Mouse (Mus musculus) embryonic facial prominence, embryonic 12.5 days (tissue): ENCODE results near the gene A1cf. TPM values are rescaled to one million over a fixed set of nuclear protein-coding genes. Genes with fewer than 3 reads are reported as not detected.

Experiments
- ATAC-seq: fragments of 200-750 bp; cut with Nextera tagmentation; 2 replicates; pipeline ENCODE4 v1.8.0; 2017; ENCODE audit not compliant: insufficient number of reproducible peaks, insufficient read depth, low FRiP score, low TSS enrichment
- H3K27ac ChIP-seq: fragments of 300-500 bp; sonication (generic); 2 replicates; pipeline ENCODE4 v1.5.1; 2016; ENCODE audit warnings: mild to moderate bottlenecking
- H3K27me3 ChIP-seq: fragments of 300-500 bp; sonication (generic); 2 replicates; pipeline ENCODE4 v1.6.1; 2016; ENCODE audit warnings: mild to moderate bottlenecking, moderate library complexity
- H3K36me3 ChIP-seq: fragments of 300-500 bp; sonication (generic); 2 replicates; pipeline ENCODE4 v1.6.1; 2016; ENCODE audit warnings: mild to moderate bottlenecking
- H3K4me1 ChIP-seq: fragments of 300-500 bp; sonication (generic); 2 replicates; pipeline ENCODE4 v1.6.1; 2016
- H3K4me2 ChIP-seq: fragments of 300-500 bp; sonication (generic); replicated peaks from 2 replicates; pipeline ENCODE4 v1.6.1; 2016; ENCODE audit warnings: mild to moderate bottlenecking, moderate library complexity
- H3K4me3 ChIP-seq: fragments of 300-500 bp; sonication (generic); 2 replicates; pipeline ENCODE4 v1.5.1; 2016; ENCODE audit warnings: mild to moderate bottlenecking
- H3K9ac ChIP-seq: fragments of 300-500 bp; sonication (generic); 2 replicates; pipeline ENCODE4 v1.6.1; 2016; ENCODE audit warnings: mild to moderate bottlenecking, moderate library complexity
- H3K9me3 ChIP-seq: fragments of 300-500 bp; sonication (generic); 2 replicates; pipeline ENCODE4 v1.6.1; 2016; ENCODE audit warnings: mild to moderate bottlenecking, moderate library complexity
- WGBS: fragments of 180-500 bp; shearing (Covaris S2); methylation state at CpG from one replicate; pipeline ENCODE4 v1.1.7; 2016; 5-methylcytosine and 5-hydroxymethylcytosine counted together
- polyA plus RNA-seq: library from polyadenylated mRNA; unstranded; fragments of >200 nt; fragmentation: Nextera tagmentation; extraction: Ambion mirVana; gene quantifications from 2 replicates; pipeline ENCODE4 v1.2.1, GENCODE M21; 2016

A1cf gene
- polyA plus RNA-seq, 1 experiment from 2014 or later, result not detected

DNA sequence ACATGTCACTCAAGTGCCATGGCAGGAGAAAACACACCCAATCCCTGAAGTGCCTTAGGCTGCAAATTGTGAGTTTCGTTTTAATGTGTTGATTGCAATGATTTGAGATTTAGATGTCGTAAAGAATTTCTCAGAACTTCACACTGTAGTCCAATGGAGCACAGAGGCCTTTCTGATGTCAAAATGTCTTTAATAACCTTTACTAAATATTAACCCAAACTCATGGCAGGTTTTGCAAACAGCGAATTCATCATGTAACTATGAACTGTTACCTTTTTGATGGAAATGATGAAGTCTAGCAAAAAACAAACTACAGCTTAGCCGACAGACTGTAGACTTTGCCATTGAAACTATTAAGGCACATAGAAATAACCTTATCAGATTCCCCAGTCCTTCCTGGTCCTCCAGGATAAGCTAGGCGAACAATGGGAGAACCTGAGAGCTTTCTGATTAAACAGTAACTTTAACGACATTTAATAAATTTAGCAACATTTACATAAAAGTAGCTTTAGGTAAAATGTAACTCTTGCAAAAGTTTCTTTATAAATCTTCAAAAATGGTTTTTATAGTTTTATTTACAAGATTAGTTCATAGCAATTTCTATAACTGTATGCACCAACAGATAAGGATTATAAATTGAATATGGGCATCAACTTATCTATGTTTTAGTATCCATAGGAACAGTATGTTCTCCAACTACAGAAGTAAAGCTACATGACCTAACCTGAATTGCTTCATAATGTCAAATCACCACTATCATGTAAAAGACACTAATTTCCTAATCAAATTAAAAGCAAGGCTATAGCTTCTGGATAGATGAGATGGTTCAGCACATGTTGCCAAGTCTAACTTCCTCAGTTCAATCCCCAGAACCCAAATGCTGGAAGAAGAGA, 22.7 kb downstream of the A1cf start:
- no peaks in the 10 kb centered on the region for H3K36me3 ChIP-seq
- 85% methylated on average over 6 of the region's 6 CpGs for WGBS
- ATAC-seq, result no peak
- H3K9me3 ChIP-seq, result no peaks in the 10 kb centered on the region
- no peaks in the 10 kb centered on the region for H3K27me3 ChIP-seq
- H3K4me2 ChIP-seq, result no peak overlapping the region
- H3K27ac ChIP-seq, result no peak overlapping the region
- no peak overlapping the region for H3K4me3 ChIP-seq
- H3K9ac ChIP-seq, result no peak overlapping the region
- H3K4me1 ChIP-seq, result no peaks in the 10 kb centered on the region

DNA sequence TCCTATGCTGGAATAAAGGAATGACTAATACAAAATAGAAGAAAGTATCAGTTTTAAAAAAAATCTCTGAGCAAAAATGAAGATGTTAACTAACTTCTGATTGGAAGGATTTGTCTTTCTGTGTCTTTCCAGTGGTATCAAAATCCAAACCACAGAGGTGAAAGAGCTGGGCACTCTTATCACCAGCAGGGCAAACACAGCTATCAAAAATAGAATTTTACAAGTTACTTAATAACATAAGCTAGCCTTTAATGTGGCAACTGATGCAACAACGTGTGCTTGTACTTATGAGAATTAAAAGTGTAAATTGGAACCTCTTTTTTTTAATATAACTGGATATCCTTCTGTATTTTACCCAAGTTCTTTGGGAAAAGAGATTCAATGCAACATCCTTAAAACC, 27.4 kb downstream of the A1cf start:
- 64% methylated on average over 1 of the region's 1 CpGs for WGBS
- Histone ChIP-seq H3K4me3 (no peak overlapping the region), H3K9ac (no peak overlapping the region), H3K4me2 (no peak overlapping the region), H3K27ac (no peak overlapping the region), H3K9me3 (no peaks in the 10 kb centered on the region), H3K36me3 (no peaks in the 10 kb centered on the region), H3K27me3 (no peaks in the 10 kb centered on the region), H3K4me1 (no peaks in the 10 kb centered on the region)
- ATAC-seq, result no peak

DNA sequence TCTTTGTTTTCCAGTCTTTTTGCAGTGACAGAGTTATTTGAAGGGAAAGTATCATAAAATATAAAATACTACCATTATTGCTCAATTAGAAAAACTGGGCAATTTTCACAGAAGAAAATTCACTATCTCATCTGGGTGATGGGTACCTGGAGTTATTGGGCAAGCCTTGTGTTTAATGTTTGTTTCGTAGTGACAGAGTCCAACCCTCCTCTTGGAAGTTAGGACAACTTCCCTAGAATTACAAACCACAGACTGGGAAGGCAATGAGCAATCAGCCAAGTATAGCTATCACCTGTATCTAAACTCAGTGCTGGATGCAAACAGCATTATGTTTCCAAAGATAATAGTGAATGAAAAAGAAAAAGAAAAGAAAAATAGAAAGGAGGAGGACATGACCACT, 28.1 kb downstream of the A1cf start:
- no peak overlapping the region for H3K9ac ChIP-seq
- ATAC-seq, result no peak
- H3K27ac ChIP-seq, result no peak overlapping the region
- H3K36me3 ChIP-seq, result no peaks in the 10 kb centered on the region
- H3K9me3 ChIP-seq, result no peaks in the 10 kb centered on the region
- no peak overlapping the region for H3K4me2 ChIP-seq
- H3K4me3 ChIP-seq, result no peak overlapping the region
- whole genome bisulfite sequencing, result 77% methylated on average over 1 of the region's 1 CpGs
- H3K27me3 ChIP-seq, result no peaks in the 10 kb centered on the region
- no peaks in the 10 kb centered on the region for H3K4me1 ChIP-seq

DNA sequence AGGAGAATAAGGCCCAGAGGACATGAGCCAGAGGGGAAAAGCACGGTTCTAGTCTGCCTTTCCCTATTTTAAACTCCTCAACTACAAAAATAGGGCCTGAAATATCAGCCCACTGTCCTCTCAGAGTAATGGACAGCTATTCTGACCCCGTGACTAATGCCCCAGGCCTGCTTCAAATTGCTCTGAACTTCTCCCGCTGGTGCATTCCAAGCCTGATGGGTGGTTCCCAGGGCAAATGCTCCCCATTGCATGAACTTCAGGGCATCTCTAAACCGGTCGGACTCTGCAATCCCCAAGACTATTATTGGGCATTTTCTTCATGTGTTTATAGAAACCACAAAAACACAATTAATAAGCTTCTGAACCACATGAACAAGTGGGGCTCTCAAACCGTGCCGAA, 37.1 kb downstream of the A1cf start:
- 48% methylated on average over 7 of the region's 7 CpGs for WGBS
- no peak for ATAC-seq
- H3K36me3 ChIP-seq, result no peaks in the 10 kb centered on the region
- no peaks in the 10 kb centered on the region; the same call in 1 of the 2 replicates for H3K4me1 ChIP-seq
- H3K4me2 ChIP-seq, result no peak overlapping the region
- H3K9ac ChIP-seq, result no peak overlapping the region
- H3K27me3 ChIP-seq, result no peaks in the 10 kb centered on the region
- H3K4me3 ChIP-seq, result no peak overlapping the region
- H3K9me3 ChIP-seq, result no peaks in the 10 kb centered on the region
- H3K27ac ChIP-seq, result no peak overlapping the region

DNA sequence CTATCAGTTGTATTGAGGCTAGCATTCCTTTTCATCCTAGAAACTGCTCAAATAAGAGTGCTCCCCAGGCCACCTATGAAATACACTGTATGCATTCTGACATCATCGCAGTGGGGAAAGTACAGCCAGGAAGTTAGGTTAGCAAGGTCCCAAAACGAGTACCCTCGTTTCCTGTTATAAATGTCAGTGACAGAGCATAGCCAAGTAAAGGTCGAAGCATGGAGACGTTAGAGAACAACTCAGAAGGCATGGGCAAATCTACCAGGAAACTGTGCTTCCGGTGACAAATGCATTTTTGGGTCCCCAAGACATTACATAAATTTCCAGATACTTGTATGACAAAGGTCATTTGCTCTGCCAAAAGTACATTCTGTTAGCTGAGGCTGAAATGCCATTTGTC, 41.9 kb downstream of the A1cf start:
- WGBS, result 63% methylated on average over 6 of the region's 6 CpGs
- Histone ChIP-seq H3K4me2 (no peak overlapping the region), H3K9ac (no peak overlapping the region), H3K4me3 (no peak overlapping the region), H3K9me3 (no peaks in the 10 kb centered on the region), H3K27me3 (no peaks in the 10 kb centered on the region), H3K36me3 (no peaks in the 10 kb centered on the region), H3K27ac (no peak overlapping the region), H3K4me1 (no peaks in the 10 kb centered on the region; the same call in 1 of the 2 replicates)
- no peak for ATAC-seq

DNA sequence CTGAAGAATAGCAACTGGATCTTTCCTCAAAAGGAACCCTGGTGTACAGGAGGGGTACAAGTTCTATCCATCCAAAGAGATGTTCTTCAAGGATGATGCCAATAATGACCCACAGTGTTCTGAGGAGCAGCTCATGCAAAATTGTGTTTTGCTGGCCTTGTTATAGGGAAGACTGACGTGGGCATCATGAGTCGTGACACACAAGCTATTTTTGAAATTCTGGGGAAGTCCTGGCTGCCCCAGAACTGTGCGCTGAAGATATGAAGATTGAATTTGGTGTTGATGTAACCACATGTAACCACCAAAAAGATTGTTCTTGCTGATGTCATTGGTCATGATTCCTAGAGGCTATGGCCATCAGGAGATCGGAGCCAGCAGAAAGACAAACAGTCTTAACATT, 45.4 kb downstream of the A1cf start:
- H3K4me2 ChIP-seq, result no peak overlapping the region
- no peak overlapping the region for H3K4me3 ChIP-seq
- 91% methylated on average over 4 of the region's 4 CpGs for WGBS
- H3K4me1 ChIP-seq, result no peaks in the 10 kb centered on the region
- H3K36me3 ChIP-seq, result no peaks in the 10 kb centered on the region
- H3K9ac ChIP-seq, result no peak overlapping the region
- no peaks in the 10 kb centered on the region for H3K27me3 ChIP-seq
- no peak overlapping the region for H3K27ac ChIP-seq
- ATAC-seq, result no peak
- no peaks in the 10 kb centered on the region for H3K9me3 ChIP-seq

DNA sequence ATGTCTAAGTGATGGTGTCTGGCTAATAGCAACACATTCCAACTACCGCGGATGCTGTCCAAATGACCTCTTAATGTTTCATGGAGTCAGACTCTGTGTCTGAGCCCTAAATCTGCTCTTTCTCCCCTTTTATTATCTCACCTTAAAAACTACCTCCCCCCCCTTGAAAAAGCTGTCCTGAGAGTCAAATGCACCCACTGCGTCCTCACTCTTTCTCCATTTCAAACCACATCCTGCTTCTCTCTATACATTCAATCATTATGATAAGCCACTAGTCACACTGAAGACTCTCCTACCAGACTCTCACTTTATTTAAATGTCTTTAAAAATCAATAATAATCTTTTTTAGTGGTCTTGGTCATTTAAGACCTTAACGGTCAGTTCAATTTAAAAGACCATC, 51.8 kb downstream of the A1cf start:
- ATAC-seq, result no peak
- no peak overlapping the region for H3K4me2 ChIP-seq
- WGBS, result 95% methylated on average over 4 of the region's 4 CpGs

DNA sequence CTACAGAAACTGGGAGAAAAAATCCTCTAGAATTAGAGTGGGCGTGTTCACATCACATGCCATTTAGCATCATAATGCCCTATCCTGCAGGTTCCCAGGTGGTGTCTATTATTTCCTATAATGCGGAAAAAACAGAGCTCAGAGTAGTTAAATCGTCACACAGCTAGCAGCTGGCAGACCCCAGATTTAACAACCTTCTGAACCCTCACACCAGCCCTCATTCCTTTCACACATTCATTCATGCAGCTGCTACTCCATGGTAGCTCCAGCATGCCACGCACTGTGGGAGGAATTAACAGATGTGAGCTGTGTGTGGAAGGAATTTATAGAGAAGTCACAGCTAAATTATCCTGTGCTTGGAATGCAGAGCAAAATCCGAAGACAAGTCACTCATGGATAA, 53.3 kb downstream of the A1cf start:
- H3K4me1 ChIP-seq, result no peaks in the 10 kb centered on the region
- H3K36me3 ChIP-seq, result no peaks in the 10 kb centered on the region
- ATAC-seq, result no peak
- 59% methylated on average over 5 of the region's 5 CpGs for WGBS
- no peak overlapping the region for H3K4me3 ChIP-seq
- no peaks in the 10 kb centered on the region for H3K9me3 ChIP-seq
- no peaks in the 10 kb centered on the region for H3K27me3 ChIP-seq
- no peak overlapping the region for H3K9ac ChIP-seq
- no peak overlapping the region for H3K27ac ChIP-seq
- no peak overlapping the region for H3K4me2 ChIP-seq

More for the DNA sequence above, 51.8 kb downstream of the A1cf start:
- H3K9me3 ChIP-seq, result no peaks in the 10 kb centered on the region
- H3K27ac ChIP-seq, result no peak overlapping the region
- no peak overlapping the region for H3K4me3 ChIP-seq
- H3K27me3 ChIP-seq, result no peaks in the 10 kb centered on the region
- H3K36me3 ChIP-seq, result no peaks in the 10 kb centered on the region
- H3K9ac ChIP-seq, result no peak overlapping the region
- no peaks in the 10 kb centered on the region for H3K4me1 ChIP-seq

DNA sequence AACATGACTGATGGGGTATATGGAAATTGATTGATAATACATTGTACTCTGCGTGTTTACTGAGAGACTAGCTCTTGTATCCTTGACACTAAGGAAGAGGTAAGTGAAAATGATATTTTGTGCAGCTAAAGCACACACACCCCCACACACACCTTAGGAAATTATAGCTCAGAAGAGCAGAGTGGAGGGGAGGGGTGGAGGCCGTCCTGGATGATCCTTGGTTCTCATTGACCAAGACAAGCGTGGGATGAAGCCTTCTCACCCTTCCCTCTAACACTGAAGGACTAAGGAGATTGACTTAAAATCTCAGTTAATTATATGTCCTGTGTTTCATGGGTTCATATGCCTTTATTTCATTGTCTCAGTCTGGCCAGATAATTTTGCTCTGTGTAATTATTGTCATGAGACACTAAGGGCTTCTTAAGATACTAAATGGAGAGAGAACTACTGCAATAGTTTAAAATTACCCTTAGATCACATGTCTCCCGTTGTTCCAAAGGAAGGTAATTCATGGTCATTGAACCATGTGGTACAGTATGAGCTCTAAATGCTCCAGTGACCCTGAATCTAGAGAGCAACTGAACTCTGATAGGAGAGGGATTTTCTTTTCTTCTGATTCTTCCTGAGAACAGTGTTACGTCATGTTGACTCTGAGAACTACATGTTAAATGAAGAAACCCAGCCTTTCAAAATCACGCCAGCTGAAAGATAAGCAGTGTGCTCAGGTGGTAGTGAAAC, 55.2 kb downstream of the A1cf start:
- Histone ChIP-seq H3K27ac (no peak overlapping the region), H3K4me1 (no peaks in the 10 kb centered on the region), H3K9me3 (no peaks in the 10 kb centered on the region), H3K36me3 (no peaks in the 10 kb centered on the region), H3K4me2 (no peak overlapping the region), H3K27me3 (no peaks in the 10 kb centered on the region), H3K4me3 (no peak overlapping the region), H3K9ac (no peak overlapping the region)
- WGBS, result 75% methylated on average over 6 of the region's 6 CpGs
- no peak for ATAC-seq

DNA sequence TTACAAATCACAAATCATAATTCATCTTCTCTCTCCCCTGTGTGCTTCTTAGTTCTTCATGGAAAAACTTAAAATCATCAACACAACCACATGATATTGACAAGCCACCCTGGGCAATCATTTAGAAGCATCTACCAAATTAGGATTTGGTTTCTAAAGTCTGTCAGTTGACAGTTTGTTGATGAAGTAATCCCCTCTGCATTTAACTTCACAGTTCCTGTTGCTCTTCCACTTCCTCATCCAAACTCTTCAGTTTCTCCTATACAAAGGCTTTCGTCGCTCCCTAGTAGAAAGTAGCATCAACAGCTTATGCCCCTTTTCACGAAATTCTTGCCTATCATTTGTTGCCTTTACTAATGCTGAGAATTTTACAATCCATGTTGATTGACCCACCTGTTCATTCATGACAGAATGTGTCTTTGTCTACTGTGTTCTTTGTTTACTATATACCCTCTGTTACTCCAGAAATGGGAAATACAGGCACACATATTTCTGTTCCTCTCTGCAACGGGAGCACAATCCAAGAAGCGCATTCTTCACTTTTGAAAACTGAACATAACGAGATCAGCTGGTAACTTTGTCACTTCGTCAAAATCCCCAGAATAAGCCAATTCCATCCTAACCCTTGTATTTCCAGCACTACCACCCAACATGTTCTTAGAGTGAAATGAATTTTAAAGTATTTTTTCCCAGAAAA, 82.4 kb downstream of the A1cf start:
- Histone ChIP-seq H3K36me3 (no peaks in the 10 kb centered on the region), H3K4me1 (no peaks in the 10 kb centered on the region), H3K4me3 (no peak overlapping the region), H3K9me3 (no peaks in the 10 kb centered on the region), H3K27me3 (no peaks in the 10 kb centered on the region), H3K27ac (no peak overlapping the region), H3K4me2 (no peak overlapping the region), H3K9ac (no peak overlapping the region)
- ATAC-seq, result no peak
- WGBS, result 82% methylated on average over 7 of the region's 7 CpGs

DNA sequence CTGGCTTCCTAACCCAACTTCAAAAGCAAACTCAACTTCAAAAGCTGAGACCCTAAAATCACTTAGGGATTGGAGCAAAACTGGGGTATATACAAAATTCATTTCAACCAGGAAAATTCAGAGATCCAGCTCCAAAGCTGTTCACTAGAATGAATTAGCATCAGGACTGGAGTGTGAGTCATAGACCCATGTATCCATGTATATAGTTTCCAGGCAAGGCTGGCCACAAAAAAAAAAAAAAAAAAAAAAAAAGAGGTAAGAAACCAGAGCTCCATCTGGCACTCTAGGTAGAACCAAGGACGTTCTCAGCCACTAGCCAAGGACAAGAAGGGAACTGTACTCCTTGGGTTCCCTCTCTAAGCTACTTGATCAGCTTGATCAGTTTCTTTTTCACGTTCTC, 85.2 kb downstream of the A1cf start:
- no peaks in the 10 kb centered on the region for H3K27me3 ChIP-seq
- H3K36me3 ChIP-seq, result no peaks in the 10 kb centered on the region
- H3K27ac ChIP-seq, result no peak overlapping the region
- H3K9ac ChIP-seq, result no peak overlapping the region
- 74% methylated on average over 2 of the region's 2 CpGs for WGBS
- no peak overlapping the region for H3K4me2 ChIP-seq
- no peaks in the 10 kb centered on the region for H3K9me3 ChIP-seq
- no peaks in the 10 kb centered on the region for H3K4me1 ChIP-seq
- no peak for ATAC-seq
- no peak overlapping the region for H3K4me3 ChIP-seq

DNA sequence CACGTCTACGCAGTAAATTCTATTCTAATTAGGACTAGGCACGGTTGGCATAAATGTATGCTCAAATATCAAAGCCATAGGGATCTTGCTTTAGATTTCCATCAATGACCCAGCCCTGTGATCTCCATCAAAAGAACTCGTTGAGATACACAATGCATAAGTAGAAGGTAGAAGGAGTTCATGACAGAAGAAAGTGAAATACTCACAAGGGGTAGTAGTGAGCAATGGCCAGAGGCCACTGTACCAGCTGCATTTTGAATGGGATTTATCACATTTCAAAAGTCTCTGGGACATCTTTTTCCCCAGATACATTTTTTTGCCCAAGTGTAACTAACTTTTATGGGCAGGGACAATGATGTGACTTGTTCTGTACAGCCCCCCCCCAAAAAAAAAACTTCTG, 85.7 kb downstream of the A1cf start:
- no peak for ATAC-seq
- Histone ChIP-seq H3K27ac (no peak overlapping the region), H3K36me3 (no peaks in the 10 kb centered on the region), H3K4me3 (no peak overlapping the region), H3K4me2 (no peak overlapping the region), H3K27me3 (no peaks in the 10 kb centered on the region), H3K9ac (no peak overlapping the region), H3K4me1 (no peaks in the 10 kb centered on the region), H3K9me3 (no peaks in the 10 kb centered on the region)
- 71% methylated on average over 4 of the region's 4 CpGs for WGBS
